Mouse (Mus musculus) cerebellum, adult 9-10 months (tissue): ENCODE results near the gene Gm20809.
"Not testable (repeated sequence)": the region's sequence is repeated elsewhere in the genome, so short reads cannot be mapped to it uniquely, and the experiment has no call there.

Experiments used
- DNase-seq: peaks from one replicate; pipeline ENCODE4 v3.0.0; 2022

The Gm20809 gene

GRCm38 (mm10) chrY:24454757-24455156, at the start of gene Gm20809:
Gene Gm20809, plus strand, starts transcription at chrY:24455057.
- not testable (repeated sequence) for DNase-seq
